Mouse (Mus musculus): Measurements from ENCODE around the gene Abi3. TPM values are rescaled to one million over a fixed set of nuclear protein-coding genes. Genes with fewer than 3 reads are reported as not detected.

The Abi3 gene
- total and polyA plus RNA-seq, 3 experiments: 24.4 to 74.5 (median 31.4) TPM

- TF ChIP-seq IRF4 (IDR thresholded peaks at IDR 0.05; ENCODE audit: low read depth, low read length): no peak
- TF ChIP-seq HCFC1 (IDR thresholded peaks at IDR 0.05; ENCODE audit: low read depth, low read length): no peak
- no peak for TF ChIP-seq ZNF384 (IDR thresholded peaks at IDR 0.05; ENCODE audit: low read depth, low read length)
- no peak for TF ChIP-seq NELFE (IDR thresholded peaks at IDR 0.05; ENCODE audit: low read depth, low read length)
- no peak for TF ChIP-seq SIN3A (IDR thresholded peaks at IDR 0.05; ENCODE audit: low read length)
- no peak for TF ChIP-seq MAZ (IDR thresholded peaks at IDR 0.05; ENCODE audit: low read depth, low read length)
- TF ChIP-seq CHD1 (IDR thresholded peaks at IDR 0.05; ENCODE audit: low read depth, low read length): no peak
- TF ChIP-seq EP300 (IDR thresholded peaks at IDR 0.05; ENCODE audit: low read length): no peak
- no peak for TF ChIP-seq USF1 (IDR thresholded peaks at IDR 0.05; ENCODE audit: low read depth, low read length)
- no peak for TF ChIP-seq MAFK (IDR thresholded peaks at IDR 0.05; ENCODE audit: insufficient replicate concordance, low read length)
- TF ChIP-seq MAX (IDR thresholded peaks at IDR 0.05; ENCODE audit: low read length): no peak
- TF ChIP-seq USF2 (conservative IDR thresholded peaks at IDR 0.05; ENCODE audit: low read depth, low read length): no peak
- TF ChIP-seq JUN (IDR thresholded peaks at IDR 0.05; ENCODE audit: insufficient read depth, low read depth, low read length): no peak
- no peak for TF ChIP-seq RAD21 (IDR thresholded peaks at IDR 0.05; ENCODE audit: low read depth, low read length)
- TF ChIP-seq GABPA (IDR thresholded peaks at IDR 0.05; ENCODE audit: insufficient replicate concordance, low read depth, low read length): no peak
- no peak for TF ChIP-seq ZKSCAN1 (IDR thresholded peaks at IDR 0.05; ENCODE audit: borderline replicate concordance, low read depth, low read length)
- TF ChIP-seq ETS1 (conservative IDR thresholded peaks at IDR 0.05; ENCODE audit: low read depth, low read length): no peak
- no peak for TF ChIP-seq SMC3 (IDR thresholded peaks at IDR 0.05; ENCODE audit: low read depth, low read length)
- TF ChIP-seq CHD2 (IDR thresholded peaks at IDR 0.05; ENCODE audit: low read length): no peak
- no peak for TF ChIP-seq MYC (IDR thresholded peaks at IDR 0.05; ENCODE audit: low read depth, low read length)
- dilution Hi-C loops (cut with MboI; ENCODE audit: extremely low pct_ligation_motif_present, extremely low pct_unique_long_range_greater_than_20kb, low sequenced_read_pairs) (no loop called here), in situ Hi-C loops (cut with MboI; ENCODE audit: low pct_ligation_motif_present, low pct_unique_long_range_greater_than_20kb, low sequenced_read_pairs) (loop anchor here (5.0 kb wide), 1 partner anchor 37 kb away; no protein-coding TSS in a partner anchor)
- Histone ChIP-seq H3K4me1 (ENCODE audit: control insufficient read depth in 1 of 2, insufficient read depth in 2 of 2) (no peaks in the 10 kb centered on the region), H3K27ac (ENCODE audit: insufficient read depth, low read depth) (no peak overlapping the region), H3K4me2 (ENCODE audit: insufficient read depth, low read depth, poor library complexity, severe bottlenecking) (no peak overlapping the region), H3K4me3 (replicated peaks in 1 of 3; ENCODE audit: low read depth in 2 of 3, low read length in 2 of 3, poor library complexity in 1 of 3) (no peak overlapping the region), H3K9me3 (replicated peaks; ENCODE audit: low read length) (no peaks in the 10 kb centered on the region), H3K9ac (ENCODE audit: insufficient read depth, low read depth) (no peak overlapping the region), H3K36me3 (replicated peaks in 1 of 2; ENCODE audit: control insufficient read depth in 1 of 2, insufficient read depth in 1 of 2, low read length in 1 of 2) (peaks cover 0 to 7% of the 10 kb centered on the region in 2 experiments), H3K27me3 (replicated peaks) (no peaks in the 10 kb centered on the region), H3K79me2 (replicated peaks; ENCODE audit: control insufficient read depth, extremely low read depth, insufficient read depth, poor library complexity, severe bottlenecking) (no peaks in the 10 kb centered on the region)
- DNase-seq (ENCODE audit: extremely low read depth): no peak
Measured at GRCm38 (mm10) chr11:95780480-95780879, 61.8 kb downstream of the Abi3 start.

Other genes starting within 250 kb of the Abi3 start
- 512 and 606 TPM in 2 replicates for gene Phb, start 175.5 kb downstream of the Abi3 start, total RNA-seq (2012; rRNA removed)
- gene Phb, start 175.5 kb downstream of the Abi3 start, total RNA-seq (2014; rRNA removed): 699 and 784 TPM in 2 replicates
- gene Phb, start 175.5 kb downstream of the Abi3 start, polyA plus RNA-seq (2012; ENCODE audit: insufficient read length, low read depth): 405 and 413 TPM in 2 replicates
- gene Zfp652, start 129.8 kb downstream of the Abi3 start, total RNA-seq (2012; rRNA removed): 6.2 and 6.3 TPM in 2 replicates
- gene Zfp652, start 129.8 kb downstream of the Abi3 start, total RNA-seq (2014; rRNA removed): 3.0 and 3.5 TPM in 2 replicates
- 9.4 and 9.8 TPM in 2 replicates for gene Zfp652, start 129.8 kb downstream of the Abi3 start, polyA plus RNA-seq (2012; ENCODE audit: insufficient read length, low read depth)
- gene B130006D01Rik, start 118.9 kb downstream of the Abi3 start, total RNA-seq (2012; rRNA removed): 0.38 TPM in 2 replicates
- gene B130006D01Rik, start 118.9 kb downstream of the Abi3 start, total RNA-seq (2014; rRNA removed): 0.15 and 0.23 TPM in 2 replicates
- 0.10 TPM in 1 of 2 replicates, not detected in the other for gene B130006D01Rik, start 118.9 kb downstream of the Abi3 start, polyA plus RNA-seq (2012; ENCODE audit: insufficient read length, low read depth)
- 0.46 and 1.3 TPM in 2 replicates for gene Phospho1, start 18.0 kb downstream of the Abi3 start, total RNA-seq (2012; rRNA removed)
- not detected in 2 replicates for gene Phospho1, start 18.0 kb downstream of the Abi3 start, total RNA-seq (2014; rRNA removed)
- gene Phospho1, start 18.0 kb downstream of the Abi3 start, polyA plus RNA-seq (2012; ENCODE audit: insufficient read length, low read depth): 0.97 and 6.0 TPM in 2 replicates
- gene Gngt2, start 5.3 kb downstream of the Abi3 start, total RNA-seq (2012; rRNA removed): 133 and 143 TPM in 2 replicates
- 157 and 162 TPM in 2 replicates for gene Gngt2, start 5.3 kb downstream of the Abi3 start, total RNA-seq (2014; rRNA removed)
- gene Gngt2, start 5.3 kb downstream of the Abi3 start, polyA plus RNA-seq (2012; ENCODE audit: insufficient read length, low read depth): 136 and 140 TPM in 2 replicates
- 0.25 and 0.34 TPM in 2 replicates for gene B4galnt2, start 72.4 kb upstream of the Abi3 start, total RNA-seq (2012; rRNA removed)
- 0.42 and 0.53 TPM in 2 replicates for gene B4galnt2, start 72.4 kb upstream of the Abi3 start, total RNA-seq (2014; rRNA removed)
- gene B4galnt2, start 72.4 kb upstream of the Abi3 start, polyA plus RNA-seq (2012; ENCODE audit: insufficient read length, low read depth): 1.9 and 2.0 TPM in 2 replicates
- under 0.01 TPM in 1 of 2 replicates, not detected in the other for gene Igf2bp1, start 163.5 kb upstream of the Abi3 start, total RNA-seq (2012; rRNA removed)
- gene Igf2bp1, start 163.5 kb upstream of the Abi3 start, total RNA-seq (2014; rRNA removed): not detected in 2 replicates
- not detected in 2 replicates for gene Igf2bp1, start 163.5 kb upstream of the Abi3 start, polyA plus RNA-seq (2012; ENCODE audit: insufficient read length, low read depth)
- gene Gip, start 182.1 kb upstream of the Abi3 start, total RNA-seq (2012; rRNA removed): not detected in 2 replicates
- gene Gip, start 182.1 kb upstream of the Abi3 start, total RNA-seq (2014; rRNA removed): not detected in 2 replicates
- gene Gip, start 182.1 kb upstream of the Abi3 start, polyA plus RNA-seq (2012; ENCODE audit: insufficient read length, low read depth): not detected in 2 replicates
- 113 and 133 TPM in 2 replicates for gene Snf8, start 192.4 kb upstream of the Abi3 start, total RNA-seq (2012; rRNA removed)
- 66.9 and 70.8 TPM in 2 replicates for gene Snf8, start 192.4 kb upstream of the Abi3 start, total RNA-seq (2014; rRNA removed)
- 199 and 208 TPM in 2 replicates for gene Snf8, start 192.4 kb upstream of the Abi3 start, polyA plus RNA-seq (2012; ENCODE audit: insufficient read length, low read depth)
- gene Ube2z, start 222.9 kb upstream of the Abi3 start, total RNA-seq (2012; rRNA removed): 51.3 and 60.4 TPM in 2 replicates
- gene Ube2z, start 222.9 kb upstream of the Abi3 start, total RNA-seq (2014; rRNA removed): 62.1 and 64.2 TPM in 2 replicates
- gene Ube2z, start 222.9 kb upstream of the Abi3 start, polyA plus RNA-seq (2012; ENCODE audit: insufficient read length, low read depth): 66.0 and 67.8 TPM in 2 replicates
- gene Atp5g1, start 233.2 kb upstream of the Abi3 start, total RNA-seq (2012; rRNA removed): 851 and 995 TPM in 2 replicates
- gene Atp5g1, start 233.2 kb upstream of the Abi3 start, total RNA-seq (2014; rRNA removed): 669 and 778 TPM in 2 replicates
- 788 and 969 TPM in 2 replicates for gene Atp5g1, start 233.2 kb upstream of the Abi3 start, polyA plus RNA-seq (2012; ENCODE audit: insufficient read length, low read depth)

Data from CH12.LX (cell line).